Comparison of ENCODE assay signal across 8 mouse cellular contexts in the genomic region with DNA sequence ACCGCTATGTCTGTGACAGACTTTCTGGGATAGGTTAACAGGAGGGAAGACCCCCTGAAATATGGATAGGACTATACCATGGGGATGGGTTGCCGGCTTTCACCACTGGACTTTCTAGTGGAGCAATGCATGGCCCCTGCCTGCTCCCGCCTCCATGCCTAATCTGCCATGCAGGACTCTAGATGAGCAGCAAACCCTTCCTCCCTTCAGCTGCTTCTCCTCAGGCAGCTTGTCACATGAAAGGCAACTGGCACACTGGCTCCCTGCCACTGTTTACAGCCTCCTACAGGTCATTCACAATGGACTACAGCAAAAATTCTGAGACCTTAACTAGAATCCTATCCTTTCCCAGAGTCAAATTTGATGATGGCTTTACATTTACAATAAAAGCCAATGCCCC. TPM values are rescaled to one million over a fixed set of nuclear protein-coding genes. Genes with fewer than 3 reads are reported as not detected.
A peak's percentile ranks its signal among the peaks of the same experiment; 100 is the strongest.
DNase-seq lines count a peak whose midpoint lies in the region; ATAC-seq lines count a peak whose summit lies in the region.

No protein-coding gene starts in this region.

- 75% methylated on average over 3 of the region's 3 CpGs for WGBS in lung, embryonic 16.5 days
- WGBS in heart, embryonic 16.5 days: 77% methylated on average over 3 of the region's 3 CpGs
- 85% methylated on average over 3 of the region's 3 CpGs for WGBS in limb, embryonic 10.5 days
- WGBS in neural tube, embryonic 15.5 days: 82% methylated on average over 3 of the region's 3 CpGs

- H3K4me2 ChIP-seq in lung, embryonic 16.5 days (ENCODE audit: low read depth, low read length): peak overlapping the region; percentile 76; the same call in 1 of the 2 replicates
- peak overlapping the region; percentile 97 for H3K4me2 ChIP-seq in heart, embryonic 16.5 days (ENCODE audit: low read depth, low read length)
- H3K4me2 ChIP-seq in neural tube, embryonic 15.5 days: peak overlapping the region; percentile 73

- no peak overlapping the region for H3K27ac ChIP-seq in lung, embryonic 16.5 days (ENCODE audit: low read length)
- H3K27ac ChIP-seq in heart, embryonic 16.5 days (ENCODE audit: low read length): peak overlapping the region; percentile 89
- H3K27ac ChIP-seq in limb, embryonic 10.5 days: no peak overlapping the region
- no peak overlapping the region for H3K27ac ChIP-seq in neural tube, embryonic 15.5 days (replicated peaks)

- no peak overlapping the region; the same call in 1 of the 2 replicates for H3K4me3 ChIP-seq in lung, embryonic 16.5 days (ENCODE audit: low read length)
- H3K4me3 ChIP-seq in heart, embryonic 16.5 days (ENCODE audit: low read length): peak overlapping the region; percentile 84
- H3K4me3 ChIP-seq in limb, embryonic 10.5 days: peak overlapping the region; percentile 70; the same call in 1 of the 2 replicates
- H3K4me3 ChIP-seq in neural tube, embryonic 15.5 days (replicated peaks): peak overlapping the region; percentile 61

- no peak for DNase-seq in lung, postnatal 25 days (ENCODE audit: low spot score)
- peak; percentile 79 for DNase-seq in cerebellum, adult 9-11 months
- DNase-seq in limb, embryonic 10.5 days (ENCODE audit: low spot score): no peak
- DNase-seq in spleen, adult 12 weeks (ENCODE audit: low spot score): no peak
- DNase-seq in ovary, adult 18-20 months (ENCODE audit: low spot score): no peak

- no peaks in the 10 kb centered on the region for H3K36me3 ChIP-seq in lung, embryonic 16.5 days (ENCODE audit: control insufficient read depth, insufficient read depth, low read length)
- H3K36me3 ChIP-seq in heart, embryonic 16.5 days (ENCODE audit: control insufficient read depth, insufficient read depth): peaks cover 22% of the 10 kb centered on the region
- H3K36me3 ChIP-seq in limb, embryonic 10.5 days: peaks cover 34% of the 10 kb centered on the region
- H3K36me3 ChIP-seq in neural tube, embryonic 15.5 days: peaks cover 16% of the 10 kb centered on the region

- peak overlapping the region; percentile 86; the same call in 1 of the 2 replicates for H3K9ac ChIP-seq in lung, embryonic 16.5 days (ENCODE audit: low read length)
- peak overlapping the region; percentile 92 for H3K9ac ChIP-seq in heart, embryonic 16.5 days (ENCODE audit: low read length)
- no peak overlapping the region; the same call in 1 of the 2 replicates for H3K9ac ChIP-seq in neural tube, embryonic 15.5 days (replicated peaks)

- no peaks in the 10 kb centered on the region for H3K9me3 ChIP-seq in lung, embryonic 16.5 days (ENCODE audit: control insufficient read depth, low read length)
- no peaks in the 10 kb centered on the region for H3K9me3 ChIP-seq in heart, embryonic 16.5 days (replicated peaks; ENCODE audit: control insufficient read depth, low read length)
- H3K9me3 ChIP-seq in limb, embryonic 10.5 days (replicated peaks): no peaks in the 10 kb centered on the region
- no peaks in the 10 kb centered on the region for H3K9me3 ChIP-seq in neural tube, embryonic 15.5 days (replicated peaks)

- H3K27me3 ChIP-seq in lung, embryonic 16.5 days (ENCODE audit: control insufficient read depth, insufficient read depth, low read depth, low read length): no peaks in the 10 kb centered on the region
- H3K27me3 ChIP-seq in heart, embryonic 16.5 days (ENCODE audit: control insufficient read depth, insufficient read depth, low read length): no peaks in the 10 kb centered on the region
- H3K27me3 ChIP-seq in limb, embryonic 10.5 days (ENCODE audit: low read depth, poor library complexity, severe bottlenecking): no peaks in the 10 kb centered on the region
- H3K27me3 ChIP-seq in neural tube, embryonic 15.5 days (replicated peaks): no peaks in the 10 kb centered on the region

- peaks cover 6% of the 10 kb centered on the region for H3K4me1 ChIP-seq in lung, embryonic 16.5 days (replicated peaks; ENCODE audit: control insufficient read depth, insufficient read depth, low read length)
- peaks cover 26% of the 10 kb centered on the region for H3K4me1 ChIP-seq in heart, embryonic 16.5 days (ENCODE audit: control insufficient read depth, insufficient read depth, low read length)
- H3K4me1 ChIP-seq in limb, embryonic 10.5 days: peaks cover 15% of the 10 kb centered on the region
- peaks cover 21% of the 10 kb centered on the region for H3K4me1 ChIP-seq in neural tube, embryonic 15.5 days

- no peak for ATAC-seq in lung, embryonic 16.5 days (ENCODE audit: low read depth)
- ATAC-seq in heart, embryonic 16.5 days (replicated peaks; ENCODE audit: extremely low read depth, insufficient read depth, low FRiP score): no peak
- no peak for ATAC-seq in neural tube, embryonic 15.5 days (ENCODE audit: low FRiP score)

RNA-seq across cellular contexts. Expression of a gene that starts 1.4 kb away (rescaled TPM):
- polyA plus RNA-seq in lung, embryonic 16.5 days (2015; fragmentation: Nextera tagmentation; extraction: Ambion mirVana): 39.1 and 44.8 TPM in 2 replicates
- 119 and 122 TPM in 2 replicates for polyA plus RNA-seq in heart, embryonic 16.5 days (2015; fragmentation: Nextera tagmentation; extraction: Ambion mirVana)
- polyA plus RNA-seq in limb, embryonic 10.5 days (2016; fragmentation: Nextera tagmentation; extraction: Ambion mirVana): 49.2 and 55.1 TPM in 2 replicates
- polyA plus RNA-seq in neural tube, embryonic 15.5 days (2015; fragmentation: Nextera tagmentation; extraction: Ambion mirVana): 50.9 and 59.7 TPM in 2 replicates

RNA-seq across cellular contexts. Expression of a gene that starts 1.4 kb away (rescaled TPM):
- 19.5 and 22.3 TPM in 2 replicates for polyA plus RNA-seq in lung, embryonic 16.5 days (2015; fragmentation: Nextera tagmentation; extraction: Ambion mirVana)
- polyA plus RNA-seq in heart, embryonic 16.5 days (2015; fragmentation: Nextera tagmentation; extraction: Ambion mirVana): 16.2 and 18.0 TPM in 2 replicates
- polyA plus RNA-seq in limb, embryonic 10.5 days (2016; fragmentation: Nextera tagmentation; extraction: Ambion mirVana): 30.7 and 33.6 TPM in 2 replicates
- polyA plus RNA-seq in neural tube, embryonic 15.5 days (2015; fragmentation: Nextera tagmentation; extraction: Ambion mirVana): 12.1 and 14.0 TPM in 2 replicates

RNA-seq across cellular contexts. Expression of a gene that starts 42.9 kb away (rescaled TPM):
- polyA plus RNA-seq in lung, embryonic 16.5 days (2015; fragmentation: Nextera tagmentation; extraction: Ambion mirVana): 14.1 and 16.4 TPM in 2 replicates
- polyA plus RNA-seq in heart, embryonic 16.5 days (2015; fragmentation: Nextera tagmentation; extraction: Ambion mirVana): 9.0 and 10.0 TPM in 2 replicates
- 21.5 and 23.1 TPM in 2 replicates for polyA plus RNA-seq in limb, embryonic 10.5 days (2016; fragmentation: Nextera tagmentation; extraction: Ambion mirVana)
- polyA plus RNA-seq in neural tube, embryonic 15.5 days (2015; fragmentation: Nextera tagmentation; extraction: Ambion mirVana): 13.1 and 13.4 TPM in 2 replicates

RNA-seq across cellular contexts. Expression of a gene that starts 51.5 kb away (rescaled TPM):
- 0.43 and 0.97 TPM in 2 replicates for polyA plus RNA-seq in lung, embryonic 16.5 days (2015; fragmentation: Nextera tagmentation; extraction: Ambion mirVana)
- polyA plus RNA-seq in heart, embryonic 16.5 days (2015; fragmentation: Nextera tagmentation; extraction: Ambion mirVana): 0.18 and 0.19 TPM in 2 replicates
- 0.09 TPM in 1 of 2 replicates, not detected in the other for polyA plus RNA-seq in limb, embryonic 10.5 days (2016; fragmentation: Nextera tagmentation; extraction: Ambion mirVana)
- 0.22 TPM in 2 replicates for polyA plus RNA-seq in neural tube, embryonic 15.5 days (2015; fragmentation: Nextera tagmentation; extraction: Ambion mirVana)
